Mouse (Mus musculus): ENCODE results near the gene Rgl2.

GRCm38 (mm10) chr17:33901653-33902052 lies 27.7 kb upstream of the Rgl2 start:
- no peak for TF ChIP-seq CTCF (IDR thresholded peaks at IDR 0.05; ENCODE audit: insufficient read depth, low read length)
- no peak for TF ChIP-seq POLR2A (IDR thresholded peaks at IDR 0.05; ENCODE audit: borderline replicate concordance, extremely low read depth, low read depth, low read length)
